Mouse (Mus musculus) neural tube, embryonic 11.5 days (tissue): Measurements from ENCODE around the gene Cend1. TPM values are rescaled to one million over a fixed set of nuclear protein-coding genes. Genes with fewer than 3 reads are reported as not detected.

Source experiments
- ATAC-seq: fragments of 200-750 bp; cut with Nextera tagmentation; 2 replicates; pipeline ENCODE4 v1.8.0; 2017; ENCODE audit warnings: moderate number of reproducible peaks, mild to moderate bottlenecking, moderate TSS enrichment, moderate library complexity; ENCODE audit not compliant: insufficient read depth, low FRiP score, low TSS enrichment
- DNase-seq: peaks from one replicate; pipeline ENCODE4 v3.0.0-alpha.2; 2015; ENCODE audit warnings: low spot score
- H3K27ac ChIP-seq: fragments of 300-500 bp; sonication (generic); 2 replicates; pipeline ENCODE4 v1.5.1; 2014; ENCODE audit warnings: low read depth, mild to moderate bottlenecking, low read length
- H3K27me3 ChIP-seq: fragments of 300-500 bp; sonication (generic); 2 replicates; pipeline ENCODE4 v1.6.1; 2014; ENCODE audit warnings: mild to moderate bottlenecking, low read length, mixed read lengths; ENCODE audit not compliant: control insufficient read depth, insufficient read depth
- H3K36me3 ChIP-seq: fragments of 300-500 bp; sonication (generic); 2 replicates; pipeline ENCODE4 v1.6.1; 2014; ENCODE audit warnings: mild to moderate bottlenecking, low read length, moderate library complexity, mixed read lengths; ENCODE audit not compliant: control insufficient read depth, insufficient read depth
- H3K4me1 ChIP-seq: fragments of 300-500 bp; sonication (generic); 2 replicates; pipeline ENCODE4 v1.6.1; 2014; ENCODE audit warnings: low read length, mixed read lengths; ENCODE audit not compliant: control insufficient read depth, insufficient read depth
- H3K4me2 ChIP-seq: fragments of 300-500 bp; sonication (generic); 2 replicates; pipeline ENCODE4 v1.6.1; 2014; ENCODE audit warnings: low read depth, mild to moderate bottlenecking, moderate library complexity
- H3K4me3 ChIP-seq: fragments of 300-500 bp; sonication (generic); 2 replicates; pipeline ENCODE4 v1.5.1; 2014; ENCODE audit warnings: low read depth, low read length
- H3K9ac ChIP-seq: fragments of 300-500 bp; sonication (generic); 2 replicates; pipeline ENCODE4 v1.6.1; 2014; ENCODE audit warnings: mild to moderate bottlenecking, low read length
- H3K9me3 ChIP-seq: fragments of 300-500 bp; sonication (generic); 2 replicates; pipeline ENCODE4 v1.6.1; 2016; ENCODE audit warnings: low read length; ENCODE audit not compliant: control insufficient read depth
- WGBS: fragments of 180-500 bp; shearing (Covaris S2); extraction: QIAGEN DNeasy Blood & Tissue Kit; methylation state at CpG from one replicate; pipeline ENCODE4 v1.1.7; 2014; 5-methylcytosine and 5-hydroxymethylcytosine counted together
- polyA plus RNA-seq: library from polyadenylated mRNA; unstranded; fragments of >200 nt; fragmentation: Nextera tagmentation; extraction: Ambion mirVana; gene quantifications from 2 replicates; pipeline ENCODE4 v1.2.1, GENCODE M21; 2014

Gene Cend1
- polyA plus RNA-seq, 1 experiment from 2014 or later, result 13.9 TPM

GRCm38 (mm10) chr7:141472763-141473162 is 43.5 kb upstream of the Cend1 start:
- ATAC-seq (no peak), DNase-seq (no peak)
- 90% methylated on average over 6 of the region's 6 CpGs for WGBS
- Histone ChIP-seq H3K9ac (no peak overlapping the region), H3K27ac (no peak overlapping the region), H3K9me3 (no peaks in the 10 kb centered on the region), H3K27me3 (peaks cover 12% of the 10 kb centered on the region; the same call in 1 of the 2 replicates), H3K4me2 (no peak overlapping the region; the same call in 1 of the 2 replicates), H3K36me3 (peaks cover 20% of the 10 kb centered on the region), H3K4me1 (peaks cover 33% of the 10 kb centered on the region), H3K4me3 (no peak overlapping the region)

- no peak overlapping the region for H3K27ac ChIP-seq
- no peak for DNase-seq
- no peak overlapping the region for H3K9ac ChIP-seq
- H3K4me3 ChIP-seq, result no peak overlapping the region
- H3K27me3 ChIP-seq, result peaks cover 10% of the 10 kb centered on the region; the same call in 1 of the 2 replicates
- 88% methylated on average over 6 of the region's 6 CpGs for WGBS
- no peaks in the 10 kb centered on the region for H3K9me3 ChIP-seq
- peaks cover 20% of the 10 kb centered on the region for H3K36me3 ChIP-seq
- H3K4me2 ChIP-seq, result no peak overlapping the region
- peaks cover 33% of the 10 kb centered on the region for H3K4me1 ChIP-seq
- no peak for ATAC-seq
Observed at GRCm38 (mm10) chr7:141472226-141472625, 42.9 kb upstream of the Cend1 start.

- H3K4me1 ChIP-seq, result peaks cover 36% of the 10 kb centered on the region
- H3K4me3 ChIP-seq, result no peak overlapping the region
- WGBS, result 93% methylated on average over 1 of the region's 1 CpGs
- no peak overlapping the region for H3K9ac ChIP-seq
- H3K27me3 ChIP-seq, result peaks cover 12% of the 10 kb centered on the region; the same call in 1 of the 2 replicates
- no peak overlapping the region for H3K4me2 ChIP-seq
- DNase-seq, result no peak
- H3K9me3 ChIP-seq, result no peaks in the 10 kb centered on the region
- ATAC-seq, result no peak
- H3K27ac ChIP-seq, result no peak overlapping the region
- peaks cover 20% of the 10 kb centered on the region for H3K36me3 ChIP-seq
Observed at GRCm38 (mm10) chr7:141471236-141471635, 41.9 kb upstream of the Cend1 start.

- ATAC-seq, result no peak
- no peak for DNase-seq
- no peak overlapping the region for H3K9ac ChIP-seq
- H3K9me3 ChIP-seq, result no peaks in the 10 kb centered on the region
- peaks cover 11% of the 10 kb centered on the region for H3K27me3 ChIP-seq
- H3K36me3 ChIP-seq, result peaks cover 20% of the 10 kb centered on the region
- no peak overlapping the region for H3K4me3 ChIP-seq
- WGBS, result 94% methylated on average over 10 of the region's 10 CpGs
- no peak overlapping the region for H3K4me2 ChIP-seq
- peaks cover 29% of the 10 kb centered on the region for H3K4me1 ChIP-seq
- H3K27ac ChIP-seq, result no peak overlapping the region
Observed at GRCm38 (mm10) chr7:141470637-141470944, 41.3 kb upstream of the Cend1 start.

- H3K9me3 ChIP-seq, result no peaks in the 10 kb centered on the region
- H3K4me3 ChIP-seq, result no peak overlapping the region; the same call in 1 of the 2 replicates
- peaks cover 20% of the 10 kb centered on the region for H3K36me3 ChIP-seq
- DNase-seq (no peak), ATAC-seq (no peak)
- 93% methylated on average over 18 of the region's 18 CpGs for WGBS
- H3K4me2 ChIP-seq, result no peak overlapping the region
- peaks cover 16% of the 10 kb centered on the region for H3K27me3 ChIP-seq
- H3K9ac ChIP-seq, result no peak overlapping the region
- peaks cover 28% of the 10 kb centered on the region for H3K4me1 ChIP-seq
- H3K27ac ChIP-seq, result 0 out of 2 replicates have a peak overlapping the region, but pooled peaks have one; percentile 6
Observed at GRCm38 (mm10) chr7:141469901-141470636, 40.8 kb upstream of the Cend1 start.

GRCm38 (mm10) chr7:141469352-141469751 is 40.1 kb upstream of the Cend1 start:
- peaks cover 20% of the 10 kb centered on the region for H3K36me3 ChIP-seq
- peak overlapping the region; percentile 50 for H3K9ac ChIP-seq
- peaks cover 26% of the 10 kb centered on the region for H3K4me1 ChIP-seq
- H3K9me3 ChIP-seq, result no peaks in the 10 kb centered on the region
- peak overlapping the region; percentile 72 for H3K4me3 ChIP-seq
- peak overlapping the region; percentile 68 for H3K4me2 ChIP-seq
- ATAC-seq, result no peak
- 86% methylated on average over 6 of the region's 6 CpGs for WGBS
- DNase-seq, result no peak
- H3K27me3 ChIP-seq, result peaks cover 24% of the 10 kb centered on the region
- H3K27ac ChIP-seq, result no peak overlapping the region

GRCm38 (mm10) chr7:141468522-141469211 is 39.4 kb upstream of the Cend1 start:
- Histone ChIP-seq H3K36me3 (peaks cover 20% of the 10 kb centered on the region), H3K9me3 (no peaks in the 10 kb centered on the region), H3K4me2 (peak overlapping the region; percentile 68), H3K4me1 (peaks cover 21% of the 10 kb centered on the region), H3K4me3 (peak overlapping the region; percentile 72), H3K27ac (peak overlapping the region; percentile 83), H3K9ac (peak overlapping the region; percentile 86), H3K27me3 (peaks cover 30% of the 10 kb centered on the region)
- peak; percentile 74 for DNase-seq
- 22% methylated on average over 8 of the region's 8 CpGs for WGBS
- peak; percentile 67 for ATAC-seq

- Histone ChIP-seq H3K4me1 (peaks cover 18% of the 10 kb centered on the region), H3K27me3 (peaks cover 36% of the 10 kb centered on the region), H3K4me3 (peak overlapping the region; percentile 72), H3K4me2 (peak overlapping the region; percentile 68), H3K36me3 (peaks cover 20% of the 10 kb centered on the region), H3K9ac (peak overlapping the region; percentile 86), H3K9me3 (no peaks in the 10 kb centered on the region), H3K27ac (peak overlapping the region; percentile 83)
- ATAC-seq (peak; percentile 20; the same call in 1 of the 2 replicates), DNase-seq (no peak)
- WGBS, result 14% methylated on average over 5 of the region's 5 CpGs
Observed at GRCm38 (mm10) chr7:141468164-141468521, 38.9 kb upstream of the Cend1 start.
